Mouse (Mus musculus) hindbrain, embryonic 14.5 days (tissue): ENCODE measurements around the gene Rph3a. TPM values are rescaled to one million over a fixed set of nuclear protein-coding genes. Genes with fewer than 3 reads are reported as not detected.

Experiments
- ATAC-seq: fragments of 200-750 bp; cut with Nextera tagmentation; 2 replicates; pipeline ENCODE4 v1.8.0; 2017; ENCODE audit warnings: moderate number of reproducible peaks, mild to moderate bottlenecking, moderate TSS enrichment, moderate library complexity; ENCODE audit not compliant: low FRiP score
- DNase-seq: peaks from one replicate; pipeline ENCODE4 v3.0.0-alpha.2; 2015; ENCODE audit warnings: low spot score
- H3K27ac ChIP-seq: fragments of 300-500 bp; sonication (generic); 2 replicates; pipeline ENCODE4 v1.5.1; 2014; ENCODE audit warnings: mild to moderate bottlenecking, moderate library complexity
- H3K27me3 ChIP-seq: fragments of 300-500 bp; sonication (generic); 2 replicates; pipeline ENCODE4 v1.6.1; 2014; ENCODE audit warnings: mild to moderate bottlenecking, low read length, mixed read lengths; ENCODE audit not compliant: control insufficient read depth, insufficient read depth
- H3K36me3 ChIP-seq: fragments of 300-500 bp; sonication (generic); replicated peaks from 2 replicates; pipeline ENCODE4 v1.6.1; 2014; ENCODE audit not compliant: control insufficient read depth, insufficient read depth
- H3K4me1 ChIP-seq: fragments of 300-500 bp; sonication (generic); replicated peaks from 2 replicates; pipeline ENCODE4 v1.6.1; 2014; ENCODE audit warnings: antibody characterized with exemption, low read length, mixed read lengths; ENCODE audit not compliant: control insufficient read depth, insufficient read depth
- H3K4me2 ChIP-seq: fragments of 300-500 bp; sonication (generic); replicated peaks from 2 replicates; pipeline ENCODE4 v1.6.1; 2014; ENCODE audit warnings: mild to moderate bottlenecking, moderate library complexity
- H3K4me3 ChIP-seq: fragments of 300-500 bp; sonication (generic); replicated peaks from 2 replicates; pipeline ENCODE4 v1.5.1; 2014; ENCODE audit warnings: mild to moderate bottlenecking, low read length
- H3K9ac ChIP-seq: fragments of 300-500 bp; sonication (generic); 2 replicates; pipeline ENCODE4 v1.6.1; 2014
- H3K9me3 ChIP-seq: fragments of 300-500 bp; sonication (generic); 2 replicates; pipeline ENCODE4 v1.6.1; 2016; ENCODE audit warnings: low read length; ENCODE audit not compliant: control insufficient read depth
- WGBS: fragments of 180-500 bp; shearing (Covaris S2); extraction: QIAGEN DNeasy Blood & Tissue Kit; methylation state at CpG from one replicate; pipeline ENCODE4 v1.1.7; 2014; 5-methylcytosine and 5-hydroxymethylcytosine counted together
- polyA plus RNA-seq: library from polyadenylated mRNA; unstranded; fragments of >200 nt; fragmentation: Nextera tagmentation; extraction: Ambion mirVana; gene quantifications from 2 replicates; pipeline ENCODE4 v1.2.1, GENCODE M21; 2014

Gene Rph3a
- 28.6 and 33.7 TPM in 2 replicates for polyA plus RNA-seq

DNA sequence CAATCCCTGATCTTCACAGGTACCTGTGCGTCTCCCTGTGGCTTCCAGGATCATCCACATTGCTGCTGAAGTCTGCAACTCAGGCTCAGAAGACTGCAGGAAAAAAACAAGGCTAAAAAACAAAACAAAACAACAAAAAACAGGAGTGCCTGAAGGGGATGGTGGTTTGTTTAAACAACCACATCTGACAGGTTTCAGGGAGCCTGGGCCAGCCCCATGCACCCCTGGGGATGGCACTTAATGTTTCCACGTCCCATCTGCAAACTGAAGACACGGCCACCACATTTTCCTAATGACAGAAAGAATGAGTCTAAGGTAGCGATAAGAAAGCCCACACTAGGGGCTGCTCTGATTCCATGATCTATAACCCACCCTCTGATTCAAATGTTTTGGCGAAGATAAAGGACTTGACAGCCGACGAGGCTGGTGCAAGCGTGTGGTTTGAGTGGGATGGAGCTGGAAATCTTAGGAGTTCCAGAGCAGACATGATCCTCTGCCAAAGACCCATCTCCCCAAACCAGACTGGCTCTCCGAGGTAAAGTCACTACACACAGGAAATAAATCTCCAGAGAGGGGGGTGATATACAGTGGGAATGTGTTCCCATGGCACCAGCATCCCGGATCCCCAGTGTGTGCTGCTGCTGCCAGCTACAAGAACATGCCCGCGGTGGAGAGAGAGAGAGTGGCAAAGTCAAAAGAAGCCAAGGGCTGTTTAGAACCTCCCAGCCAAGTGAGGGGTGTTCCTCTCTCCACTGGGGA is at the start of gene Rph3a:
Gene Rph3a (minus strand): TSS at position 282 of the 759 bp plus-strand sequence.
- Histone ChIP-seq H3K27me3 (no peaks in the 10 kb centered on the region), H3K4me1 (peaks cover 26% of the 10 kb centered on the region), H3K9me3 (no peaks in the 10 kb centered on the region), H3K27ac (peak within 1 kb of the TSS; percentile 61), H3K4me3 (peak within 1 kb of the TSS; percentile 32), H3K4me2 (peak within 1 kb of the TSS; percentile 55), H3K36me3 (no peaks in the 10 kb centered on the region), H3K9ac (peak within 1 kb of the TSS; percentile 55)
- no peak for ATAC-seq
- WGBS = 51% methylated on average over 12 of the region's 12 CpGs
- no peak for DNase-seq

DNA sequence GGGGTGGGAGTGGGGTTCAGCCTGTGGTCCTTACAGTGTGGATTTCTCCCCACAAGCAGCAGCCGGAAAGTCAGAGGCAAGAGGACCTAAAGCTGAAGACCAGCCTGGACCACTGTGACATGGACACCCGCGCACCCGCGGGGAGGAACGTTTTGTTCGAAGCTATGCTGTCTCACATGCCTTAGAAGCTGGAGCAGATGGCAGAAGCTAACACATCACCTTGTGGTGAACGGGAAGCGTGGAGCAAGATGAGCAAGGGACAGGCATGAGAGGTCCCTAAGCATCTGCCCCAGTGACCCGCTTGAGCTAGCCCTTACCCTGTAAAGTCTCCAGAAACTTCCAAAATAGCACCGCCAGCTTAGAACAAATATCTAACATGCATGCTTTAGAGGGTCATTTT is 48.4 kb upstream of the Rph3a start:
- WGBS = 92% methylated on average over 11 of the region's 11 CpGs
- H3K9me3 ChIP-seq = no peaks in the 10 kb centered on the region
- H3K27me3 ChIP-seq = no peaks in the 10 kb centered on the region
- no peak overlapping the region for H3K27ac ChIP-seq
- H3K36me3 ChIP-seq = no peaks in the 10 kb centered on the region
- ATAC-seq (no peak), DNase-seq (no peak)
- H3K4me2 ChIP-seq = no peak overlapping the region
- H3K4me3 ChIP-seq = no peak overlapping the region
- H3K4me1 ChIP-seq = peaks cover 6% of the 10 kb centered on the region
- no peak overlapping the region for H3K9ac ChIP-seq

DNA sequence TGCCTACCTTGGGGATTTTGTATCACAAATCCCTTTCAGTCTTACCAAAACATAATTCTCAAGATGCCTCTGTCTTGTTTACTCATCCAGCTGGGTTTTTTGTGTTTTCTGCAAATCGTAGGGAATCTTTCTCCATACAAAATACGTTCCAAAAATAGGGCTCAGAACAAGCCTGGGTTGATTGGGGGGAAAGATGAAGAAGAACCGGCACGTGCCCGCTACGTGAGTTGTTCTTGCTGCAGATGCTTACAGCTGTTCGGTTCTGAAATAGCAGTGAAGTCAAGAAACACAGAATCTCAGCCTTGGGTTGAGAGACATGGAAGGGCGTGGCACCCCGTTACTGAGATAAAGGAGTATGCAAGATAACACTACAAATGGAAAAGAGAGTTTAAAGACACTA is 44.0 kb upstream of the Rph3a start:
- Histone ChIP-seq H3K4me2 (no peak overlapping the region), H3K4me1 (no peaks in the 10 kb centered on the region), H3K9me3 (no peaks in the 10 kb centered on the region), H3K27me3 (no peaks in the 10 kb centered on the region), H3K9ac (no peak overlapping the region), H3K4me3 (no peak overlapping the region), H3K36me3 (no peaks in the 10 kb centered on the region), H3K27ac (no peak overlapping the region)
- 82% methylated on average over 9 of the region's 9 CpGs for WGBS
- no peak for ATAC-seq
- no peak for DNase-seq

DNA sequence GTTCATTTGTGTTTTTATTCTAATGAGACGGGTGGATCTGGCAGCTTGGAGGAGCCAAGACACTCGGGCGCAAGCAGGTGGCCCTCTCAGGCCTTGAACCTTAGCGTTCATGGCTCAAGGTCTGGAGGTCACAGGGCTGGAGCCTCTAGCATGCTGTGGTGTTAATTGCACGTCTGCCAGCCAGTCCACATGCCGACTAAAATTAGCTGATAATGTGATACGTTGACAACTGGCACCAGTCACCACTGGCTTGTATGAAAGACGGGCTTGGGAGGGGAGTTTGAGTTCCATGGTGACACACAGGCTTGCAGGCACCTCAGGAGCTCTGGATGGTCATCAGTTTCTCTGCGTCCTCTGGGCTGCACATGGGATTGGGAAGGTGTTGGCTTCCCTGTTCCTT is 31.9 kb upstream of the Rph3a start:
- 79% methylated on average over 9 of the region's 9 CpGs for WGBS
- no peak overlapping the region for H3K4me2 ChIP-seq
- DNase-seq (no peak), ATAC-seq (no peak)
- no peaks in the 10 kb centered on the region for H3K27me3 ChIP-seq
- no peak overlapping the region for H3K4me3 ChIP-seq
- no peaks in the 10 kb centered on the region for H3K36me3 ChIP-seq
- no peaks in the 10 kb centered on the region for H3K4me1 ChIP-seq
- H3K9ac ChIP-seq = no peak overlapping the region
- no peaks in the 10 kb centered on the region for H3K9me3 ChIP-seq
- H3K27ac ChIP-seq = no peak overlapping the region

DNA sequence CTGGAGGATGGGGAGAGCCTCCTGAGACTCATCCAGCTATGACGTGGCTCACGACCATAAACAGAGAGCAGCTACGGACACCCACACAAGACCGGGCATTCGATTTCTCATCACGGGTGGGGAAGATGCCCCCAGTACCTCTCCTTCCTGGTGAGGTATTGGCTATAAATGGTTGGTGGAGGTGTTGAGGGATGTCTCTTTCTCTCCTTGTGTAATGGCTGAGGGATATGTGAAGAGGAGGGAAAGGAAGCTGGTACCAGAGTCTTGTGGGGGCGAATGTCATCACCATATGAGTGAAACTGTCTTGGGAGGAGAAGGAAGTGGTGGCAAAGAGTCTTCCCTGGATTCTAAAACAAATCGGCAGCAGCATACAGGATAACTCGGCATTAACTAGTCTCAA is 29.6 kb upstream of the Rph3a start:
- no peaks in the 10 kb centered on the region for H3K27me3 ChIP-seq
- H3K36me3 ChIP-seq = no peaks in the 10 kb centered on the region
- ATAC-seq (no peak), DNase-seq (no peak)
- no peak overlapping the region for H3K4me3 ChIP-seq
- H3K4me1 ChIP-seq = no peaks in the 10 kb centered on the region
- H3K9me3 ChIP-seq = no peaks in the 10 kb centered on the region
- H3K27ac ChIP-seq = no peak overlapping the region
- WGBS = 82% methylated on average over 9 of the region's 9 CpGs
- no peak overlapping the region for H3K4me2 ChIP-seq
- H3K9ac ChIP-seq = no peak overlapping the region

DNA sequence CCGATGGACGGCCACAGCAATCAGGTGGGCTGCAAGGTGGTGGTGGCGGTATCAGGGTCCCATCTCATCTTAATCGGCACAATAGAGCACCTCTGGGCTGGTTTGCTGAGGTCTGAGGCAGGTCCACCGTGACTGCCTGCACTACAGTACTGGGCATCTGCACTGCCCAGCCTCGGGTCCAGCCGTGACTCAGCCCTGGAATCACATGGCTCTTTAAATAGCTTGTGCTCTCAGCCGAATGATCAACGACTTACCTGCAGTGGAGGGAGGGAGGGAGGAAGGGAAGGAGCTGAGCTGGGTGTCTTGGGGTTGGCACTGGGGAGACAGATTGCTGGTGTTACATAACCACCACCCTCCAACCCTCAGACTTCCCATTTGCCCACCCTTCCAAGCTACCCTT is 20.3 kb upstream of the Rph3a start:
- H3K4me2 ChIP-seq = no peak overlapping the region
- no peak overlapping the region for H3K9ac ChIP-seq
- DNase-seq (no peak), ATAC-seq (no peak)
- H3K27me3 ChIP-seq = no peaks in the 10 kb centered on the region
- H3K27ac ChIP-seq = no peak overlapping the region
- H3K4me1 ChIP-seq = 0 out of 2 replicates have a peak, but pooled peaks cover 6% of the 10 kb centered on the region
- WGBS = 84% methylated on average over 9 of the region's 9 CpGs
- no peaks in the 10 kb centered on the region for H3K36me3 ChIP-seq
- no peak overlapping the region for H3K4me3 ChIP-seq
- no peaks in the 10 kb centered on the region for H3K9me3 ChIP-seq

DNA sequence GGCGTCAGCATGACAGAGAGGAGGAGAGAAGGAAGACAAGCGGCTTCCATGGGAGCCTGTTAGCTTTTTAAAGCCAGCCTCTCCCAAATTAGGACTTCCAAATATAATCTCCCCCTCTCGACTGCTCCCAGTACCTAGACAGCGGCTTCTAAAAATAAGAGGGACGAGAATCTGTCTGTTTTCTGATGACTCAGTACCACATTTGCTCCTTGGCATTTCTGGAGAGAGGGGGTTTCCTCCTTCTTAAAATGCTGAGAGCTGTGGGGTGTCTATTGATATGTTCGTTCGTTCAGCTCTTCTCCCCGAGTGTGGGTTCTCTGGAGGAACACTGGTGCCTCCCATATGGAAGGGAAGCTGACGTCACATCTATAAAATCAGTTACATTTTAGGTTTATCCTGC is 9.6 kb upstream of the Rph3a start:
- ATAC-seq (no peak), DNase-seq (no peak)
- Histone ChIP-seq H3K27ac (no peak overlapping the region), H3K9me3 (peaks cover 5% of the 10 kb centered on the region; the same call in 1 of the 2 replicates), H3K4me3 (no peak overlapping the region), H3K27me3 (no peaks in the 10 kb centered on the region), H3K4me2 (no peak overlapping the region), H3K4me1 (no peaks in the 10 kb centered on the region), H3K36me3 (no peaks in the 10 kb centered on the region), H3K9ac (no peak overlapping the region)
- WGBS = 82% methylated on average over 9 of the region's 9 CpGs

DNA sequence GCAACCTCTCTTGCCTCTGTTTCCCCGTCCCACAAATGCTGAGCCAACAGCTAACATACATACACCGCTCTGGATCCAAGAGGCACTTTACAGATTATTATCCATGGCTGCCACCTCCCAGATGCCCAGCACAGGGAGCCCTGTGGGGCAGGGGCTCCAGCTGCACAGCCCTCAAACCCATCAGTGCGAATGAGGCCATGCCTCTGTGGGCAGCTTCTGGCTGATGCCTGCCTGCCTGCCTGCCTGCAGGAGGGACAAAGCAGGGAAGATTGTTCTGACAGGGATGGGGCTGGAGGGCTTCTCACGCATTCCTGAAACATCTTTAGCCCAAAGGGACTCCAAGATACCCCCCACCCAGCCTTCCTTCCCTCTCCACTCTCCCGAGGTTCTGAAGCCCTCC is 7.8 kb upstream of the Rph3a start:
- H3K4me1 ChIP-seq = 0 out of 2 replicates have a peak, but pooled peaks cover 4% of the 10 kb centered on the region
- no peaks in the 10 kb centered on the region for H3K27me3 ChIP-seq
- H3K36me3 ChIP-seq = no peaks in the 10 kb centered on the region
- no peak overlapping the region for H3K27ac ChIP-seq
- no peak overlapping the region for H3K4me3 ChIP-seq
- H3K9ac ChIP-seq = no peak overlapping the region
- no peak overlapping the region for H3K4me2 ChIP-seq
- H3K9me3 ChIP-seq = peaks cover 5% of the 10 kb centered on the region; the same call in 1 of the 2 replicates
- DNase-seq (no peak), ATAC-seq (no peak)
- WGBS = 57% methylated on average over 5 of the region's 5 CpGs

DNA sequence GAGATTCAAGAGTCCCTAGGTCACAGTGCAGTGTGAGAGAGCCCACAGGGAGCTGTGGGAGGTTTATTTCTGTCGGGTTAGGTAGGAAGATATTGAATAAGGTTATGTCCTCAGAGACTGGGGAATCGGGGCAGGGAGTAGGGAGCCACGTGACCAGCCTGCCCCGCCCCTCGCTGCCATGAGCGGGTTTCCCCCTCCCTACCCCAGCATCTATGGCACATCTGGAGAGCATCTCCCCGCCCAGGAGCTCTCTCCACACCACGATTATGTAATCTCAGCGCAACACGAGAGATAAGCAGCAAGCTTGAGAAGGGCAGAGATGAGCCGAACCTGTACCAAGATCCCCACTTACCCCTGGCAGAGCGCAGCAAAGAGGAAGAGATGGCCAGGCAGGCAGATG is 6.5 kb upstream of the Rph3a start:
- Histone ChIP-seq H3K36me3 (no peaks in the 10 kb centered on the region), H3K27me3 (no peaks in the 10 kb centered on the region), H3K9me3 (no peaks in the 10 kb centered on the region), H3K9ac (no peak overlapping the region), H3K4me3 (no peak overlapping the region), H3K4me2 (no peak overlapping the region), H3K27ac (no peak overlapping the region), H3K4me1 (0 out of 2 replicates have a peak, but pooled peaks cover 4% of the 10 kb centered on the region)
- ATAC-seq (no peak), DNase-seq (no peak)
- WGBS = 37% methylated on average over 12 of the region's 12 CpGs
